Mouse (Mus musculus) right cerebral cortex, adult 18-20 months (tissue): ENCODE results near the gene C1qb.

ENCODE experiments used
- DNase-seq: peaks from one replicate; pipeline ENCODE4 v3.0.0; 2022; ENCODE audit warnings: mixed read lengths

C1qb gene

DNA sequence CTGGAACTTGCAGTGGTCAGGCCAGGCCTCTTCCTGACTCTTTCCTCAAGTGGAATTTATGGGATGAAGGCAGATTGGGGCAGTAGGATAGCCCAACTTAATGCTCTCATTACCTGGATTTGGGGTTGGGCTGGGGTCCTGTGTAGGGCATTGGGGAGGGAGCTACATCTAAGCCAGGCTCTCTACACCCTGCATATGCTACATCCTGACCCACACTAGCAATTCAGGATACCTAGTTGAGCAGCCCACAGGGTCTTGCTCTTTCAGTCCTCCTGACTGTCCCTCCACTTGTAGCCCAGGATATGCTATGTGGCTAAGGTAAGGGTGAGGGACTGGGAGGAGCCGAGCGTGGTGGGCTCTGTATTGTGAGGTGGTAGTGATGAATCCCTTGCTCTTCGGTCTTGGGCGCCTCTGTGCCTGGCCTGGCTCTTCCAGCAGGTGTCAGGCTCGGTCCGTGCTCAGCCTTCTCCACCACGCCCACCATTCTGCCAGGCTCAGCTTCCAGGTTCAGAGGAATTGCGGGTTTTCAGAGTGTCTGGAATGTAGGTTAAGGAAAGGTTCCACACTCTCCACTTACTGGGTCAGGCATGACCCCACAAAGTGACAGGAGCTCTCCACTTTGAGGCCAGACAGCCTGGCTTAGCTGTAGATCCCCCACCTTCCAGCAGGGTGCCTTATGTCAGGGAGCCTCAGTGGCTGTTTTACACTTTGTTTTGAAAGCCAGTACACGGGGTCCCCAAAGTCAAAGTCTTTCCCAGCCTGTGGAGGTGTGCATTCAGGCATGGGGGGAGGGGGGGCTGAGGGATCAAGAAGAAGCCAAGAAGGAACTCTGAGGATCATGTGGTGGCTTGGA is 7.9 kb upstream of the C1qb start:
- peak; percentile 34 for DNase-seq

DNA sequence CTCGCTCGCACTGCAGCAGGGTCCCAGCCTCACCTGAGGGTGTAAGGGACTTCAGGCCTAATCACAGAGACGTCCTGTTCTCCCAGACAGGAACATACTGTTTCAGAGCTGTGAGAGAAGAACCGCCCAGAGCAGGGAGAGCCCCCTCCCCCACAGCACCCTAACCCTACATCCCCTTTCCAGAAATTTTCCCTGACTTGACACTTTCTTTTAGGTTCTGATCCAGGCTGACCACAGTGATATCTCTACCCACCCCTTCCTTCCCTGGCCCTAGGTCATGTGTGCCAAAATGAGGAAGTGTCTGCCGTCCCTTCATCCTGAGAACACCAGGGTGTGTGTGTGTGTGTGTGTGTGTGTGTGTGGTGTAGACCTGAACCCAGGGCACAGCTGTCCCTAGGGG is 6.8 kb upstream of the C1qb start, which contains the start of gene C1qc:
Gene C1qc, minus strand, starts transcription at position 255 of the 400 bp plus-strand sequence.
- DNase-seq, result no peak

DNA sequence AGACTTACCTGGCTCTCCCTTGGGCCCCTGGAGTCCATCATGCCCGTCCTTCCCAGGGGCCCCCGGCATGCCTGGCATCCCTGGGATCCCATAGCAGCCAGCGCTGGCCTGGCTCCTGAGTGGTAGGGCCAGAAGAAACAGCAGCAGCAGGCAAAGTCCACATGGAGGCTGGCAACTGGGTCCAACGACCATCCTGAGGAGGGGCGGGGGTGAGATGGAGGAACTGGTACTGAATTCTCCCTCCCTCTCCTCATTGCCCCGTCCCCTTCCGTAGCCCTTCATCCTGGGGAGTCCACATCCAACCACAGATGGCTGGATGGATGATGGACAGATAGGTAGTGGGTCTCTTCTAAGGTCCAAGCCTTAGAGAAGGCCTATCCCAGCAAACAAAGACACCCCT is 6.4 kb upstream of the C1qb start:
- DNase-seq, result no peak

DNA sequence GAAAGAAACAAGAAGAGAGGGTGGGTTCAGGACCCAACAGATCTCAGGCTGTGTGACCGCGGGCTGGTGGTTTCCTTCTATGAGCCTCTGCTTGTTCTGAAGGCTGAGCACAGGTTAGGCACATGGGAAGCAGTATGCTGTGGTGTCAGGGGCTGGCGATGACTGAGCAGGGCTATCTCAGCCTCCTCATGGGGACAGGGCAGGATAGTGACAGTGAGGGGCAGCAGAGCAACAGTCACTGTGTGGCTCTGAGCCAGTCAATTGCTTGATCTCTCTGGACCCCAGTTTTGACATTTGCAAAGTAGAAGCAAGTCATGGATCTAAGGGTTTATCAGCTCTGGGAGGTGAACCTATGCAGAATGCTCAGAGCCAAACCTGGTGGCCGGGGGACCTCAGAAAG is 5.1 kb upstream of the C1qb start:
- DNase-seq, result no peak

GRCm38 (mm10) chr4:136889981-136890380 is 4.0 kb upstream of the C1qb start:
- no peak for DNase-seq

DNA sequence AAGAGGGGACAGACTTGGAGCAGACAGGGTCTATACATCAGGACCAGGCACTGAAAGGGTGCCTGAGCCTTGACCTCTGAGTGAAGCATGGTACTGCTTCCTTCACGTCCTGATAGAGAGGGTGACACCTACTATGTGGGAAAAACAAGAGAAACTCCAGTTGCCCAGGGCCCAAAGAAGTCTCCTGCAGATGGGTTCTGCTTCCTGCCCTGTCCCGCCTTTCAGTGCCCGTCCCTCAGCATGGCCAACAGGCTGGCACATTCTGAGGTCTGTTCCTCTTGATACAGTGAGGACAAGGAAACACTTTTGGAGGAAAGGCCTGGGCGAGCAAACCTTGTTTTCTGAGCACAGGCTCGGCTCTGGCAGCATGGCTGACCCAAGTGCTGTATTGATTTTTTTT is 1.7 kb upstream of the C1qb start:
- no peak for DNase-seq

- DNase-seq, result peak; percentile 31
These were observed 7.4 kb downstream of the C1qb start for GRCm38 (mm10) chr4:136878601-136879000.

GRCm38 (mm10) chr4:136878171-136878570 is 7.8 kb downstream of the C1qb start:
- DNase-seq, result no peak

DNA sequence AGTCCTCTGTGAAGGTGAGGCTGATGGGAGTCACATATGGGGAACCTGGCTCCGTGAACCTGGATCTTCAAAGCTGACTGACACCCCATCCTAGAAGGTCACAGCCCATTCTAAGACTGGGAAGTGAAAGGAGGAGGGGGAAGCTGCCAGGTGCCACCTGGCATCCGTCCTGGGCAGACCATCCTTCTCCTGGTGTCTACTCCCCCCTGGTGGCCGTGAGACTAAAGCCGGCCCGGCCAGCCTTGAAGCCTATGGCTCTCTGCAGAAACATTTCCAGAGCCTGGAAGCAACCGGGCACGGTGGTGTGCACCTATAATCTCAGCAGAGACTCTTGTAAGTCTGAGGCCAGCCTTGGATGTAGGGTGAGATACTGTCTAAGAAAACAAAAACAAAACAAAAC is 9.0 kb downstream of the C1qb start:
- DNase-seq, result peak; percentile 37

GRCm38 (mm10) chr4:136875012-136875411 is 11.0 kb downstream of the C1qb start:
- DNase-seq, result peak; percentile 27

GRCm38 (mm10) chr4:136868371-136868770 is 17.6 kb downstream of the C1qb start:
- no peak for DNase-seq

DNA sequence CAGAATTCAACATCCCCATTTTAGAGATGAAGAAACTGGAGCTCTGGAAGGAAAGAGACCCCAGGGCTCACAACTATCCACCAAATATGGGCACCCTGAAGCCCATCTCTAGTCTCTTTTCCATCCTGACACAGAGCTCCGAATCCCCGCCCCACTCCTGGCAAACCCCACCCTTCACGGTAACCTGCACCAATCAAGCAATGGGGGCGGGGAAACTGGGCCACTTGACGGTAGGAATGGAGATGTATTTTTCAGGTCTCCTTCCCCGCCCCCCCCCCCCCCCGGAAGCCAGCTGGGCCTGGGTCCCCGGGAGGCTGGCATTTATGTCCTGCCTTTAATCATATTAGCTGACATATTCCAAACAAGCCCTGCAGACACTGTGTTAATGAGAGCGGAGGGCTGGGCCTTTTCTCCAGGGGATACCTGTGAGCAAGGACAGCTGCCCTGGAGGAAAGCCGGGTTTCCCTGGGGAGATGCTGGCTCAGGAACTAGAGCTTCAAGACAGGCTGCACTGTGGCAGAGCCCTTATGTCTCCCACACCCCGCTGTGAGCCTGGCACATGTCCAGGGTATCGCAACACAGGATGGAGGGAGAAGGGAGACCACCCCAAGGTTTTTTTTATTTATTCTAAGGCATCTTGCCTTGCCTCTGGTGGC is 18.2 kb downstream of the C1qb start:
- DNase-seq, result no peak

GRCm38 (mm10) chr4:136865531-136865930 is 20.5 kb downstream of the C1qb start:
- no peak for DNase-seq

- no peak for DNase-seq
These were observed 21.1 kb downstream of the C1qb start for GRCm38 (mm10) chr4:136864751-136865470.

DNA sequence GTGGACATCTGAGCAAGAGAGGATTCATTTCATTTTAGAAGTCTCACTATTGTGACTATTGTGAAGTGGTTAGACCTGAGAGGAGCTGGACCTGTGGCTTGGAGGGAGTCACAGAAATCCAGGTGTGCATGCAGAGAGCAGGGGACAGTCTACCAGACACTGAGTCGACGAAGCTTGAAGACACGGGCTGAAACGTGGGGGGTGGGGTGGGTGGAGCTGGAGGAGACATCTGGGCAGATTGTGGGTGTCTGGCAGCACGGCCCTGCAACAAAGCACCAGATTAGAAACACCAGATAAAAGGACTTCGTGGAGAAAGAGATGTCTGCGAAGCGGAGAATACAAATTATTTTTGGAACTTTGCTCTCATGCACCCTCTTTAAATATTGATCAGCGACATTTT is 22.5 kb downstream of the C1qb start:
- DNase-seq, result no peak

GRCm38 (mm10) chr4:136862411-136862810 is 23.6 kb downstream of the C1qb start:
- no peak for DNase-seq

DNA sequence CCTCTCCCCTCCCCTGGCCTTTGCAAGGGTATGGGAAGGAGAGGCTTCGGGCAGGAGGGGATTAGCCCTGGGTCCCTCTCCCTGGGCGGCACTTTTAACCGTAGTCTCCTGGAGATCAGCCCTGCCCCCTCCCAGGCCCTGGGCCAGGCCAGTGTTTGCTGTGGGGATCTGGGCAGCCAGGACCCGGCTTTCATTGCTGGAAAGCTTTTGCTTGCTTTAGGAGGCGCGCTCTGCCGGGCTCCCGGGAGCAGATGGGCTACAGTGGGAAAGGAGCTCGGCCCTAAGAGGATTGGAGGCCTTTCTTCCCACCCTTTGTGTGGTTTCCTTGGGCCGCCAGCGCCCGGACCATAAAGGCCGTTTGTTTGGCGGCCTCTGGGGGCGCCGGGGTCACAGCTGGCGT is 24.2 kb downstream of the C1qb start:
- no peak for DNase-seq

DNA sequence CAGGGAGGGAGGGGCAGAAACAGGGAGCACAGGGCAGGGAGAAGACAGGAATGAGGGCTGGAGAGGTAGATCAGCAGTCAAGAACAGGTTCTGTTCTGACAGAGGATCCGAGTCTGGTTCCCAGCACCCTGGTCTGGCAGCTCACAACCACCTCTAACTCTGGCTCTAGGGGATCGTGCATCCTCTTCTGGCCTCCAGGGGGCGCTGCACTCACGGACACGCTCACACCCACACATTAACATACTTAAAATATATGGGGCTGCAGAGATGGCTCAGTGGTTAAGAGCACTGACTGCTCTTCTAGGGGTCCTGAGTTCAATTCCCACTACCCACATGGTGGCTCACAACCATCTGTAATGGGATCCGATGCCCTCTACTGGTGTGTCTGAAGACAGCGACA is 26.0 kb downstream of the C1qb start:
- DNase-seq, result no peak

DNA sequence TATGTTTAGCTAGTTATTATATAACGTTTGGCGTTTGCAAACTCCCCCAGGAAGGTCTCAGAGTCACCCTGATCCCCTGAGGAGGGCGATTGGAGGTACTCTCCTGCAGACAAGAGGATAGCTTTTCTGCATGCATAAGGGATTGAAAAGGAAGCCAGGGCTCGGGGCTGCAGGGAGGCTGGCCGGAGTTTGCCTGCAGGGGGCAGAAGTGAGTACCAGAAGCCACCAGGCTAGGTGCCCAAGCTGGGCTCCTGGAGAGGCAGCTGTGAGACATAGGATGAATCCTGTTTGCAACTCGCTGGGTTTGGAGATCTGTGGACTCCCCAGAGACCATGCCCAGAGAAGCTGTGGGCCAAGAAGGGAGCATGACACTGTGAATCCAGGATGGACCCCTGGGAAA is 30.9 kb downstream of the C1qb start:
- no peak for DNase-seq

GRCm38 (mm10) chr4:136852989-136853388 is 33.0 kb downstream of the C1qb start:
- DNase-seq, result no peak

GRCm38 (mm10) chr4:136852119-136852518 is 33.9 kb downstream of the C1qb start:
- no peak for DNase-seq

DNA sequence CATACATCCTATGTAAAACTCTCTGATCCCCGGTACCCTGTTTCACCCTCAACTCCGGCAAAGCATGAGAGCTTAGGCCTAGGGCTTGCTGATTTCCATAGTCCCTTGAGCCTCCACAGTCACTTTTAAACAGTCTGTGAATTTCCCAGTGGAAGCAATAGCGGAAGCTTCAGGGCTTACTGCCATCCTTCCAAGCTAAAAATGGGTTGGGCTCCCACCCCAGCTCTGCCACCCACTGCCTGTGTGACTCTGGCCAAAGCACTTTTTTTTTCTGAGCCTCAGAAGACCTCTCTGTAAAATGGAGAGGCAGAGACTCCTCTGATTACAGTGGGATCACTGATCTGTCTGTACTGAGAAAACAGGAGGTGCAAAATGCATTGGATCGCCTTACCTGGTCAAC is 37.4 kb downstream of the C1qb start:
- DNase-seq, result peak; percentile 62

- no peak for DNase-seq
These were observed 38.8 kb downstream of the C1qb start for GRCm38 (mm10) chr4:136847166-136847565.

GRCm38 (mm10) chr4:136842802-136843201 is 43.2 kb downstream of the C1qb start:
- DNase-seq, result no peak
